Mouse (Mus musculus) frontal cortex, adult (tissue): ENCODE data around the gene Srsf2.

ENCODE experiments used
- ATAC-seq: cut with Nextera tagmentation; 2 replicates; pipeline ENCODE4 v1.9.2; 2017; ENCODE audit warnings: mild to moderate bottlenecking, moderate library complexity, mixed read lengths; ENCODE audit not compliant: low TSS enrichment

Srsf2 gene

DNA sequence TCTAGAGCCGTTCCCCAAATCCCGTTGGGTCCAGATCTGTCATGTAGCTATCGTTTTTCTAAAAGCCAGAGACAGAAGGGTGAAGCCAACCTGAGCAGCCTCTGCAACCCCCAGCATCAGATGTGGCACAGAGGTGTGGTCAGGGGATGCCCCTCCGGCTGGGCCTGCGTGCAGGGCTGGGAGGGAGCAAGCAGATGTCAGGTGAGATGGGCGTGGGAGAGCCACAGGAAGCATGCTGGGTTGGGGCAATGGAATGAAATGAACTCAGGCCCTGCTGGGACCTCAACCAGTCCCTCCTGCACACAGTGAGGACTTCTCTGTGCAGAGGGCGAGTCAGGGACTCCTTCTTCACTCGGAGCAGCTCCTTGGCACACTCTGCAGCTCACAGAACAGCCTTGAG, 43.4 kb downstream of the Srsf2 start:
- ATAC-seq: no peak

DNA sequence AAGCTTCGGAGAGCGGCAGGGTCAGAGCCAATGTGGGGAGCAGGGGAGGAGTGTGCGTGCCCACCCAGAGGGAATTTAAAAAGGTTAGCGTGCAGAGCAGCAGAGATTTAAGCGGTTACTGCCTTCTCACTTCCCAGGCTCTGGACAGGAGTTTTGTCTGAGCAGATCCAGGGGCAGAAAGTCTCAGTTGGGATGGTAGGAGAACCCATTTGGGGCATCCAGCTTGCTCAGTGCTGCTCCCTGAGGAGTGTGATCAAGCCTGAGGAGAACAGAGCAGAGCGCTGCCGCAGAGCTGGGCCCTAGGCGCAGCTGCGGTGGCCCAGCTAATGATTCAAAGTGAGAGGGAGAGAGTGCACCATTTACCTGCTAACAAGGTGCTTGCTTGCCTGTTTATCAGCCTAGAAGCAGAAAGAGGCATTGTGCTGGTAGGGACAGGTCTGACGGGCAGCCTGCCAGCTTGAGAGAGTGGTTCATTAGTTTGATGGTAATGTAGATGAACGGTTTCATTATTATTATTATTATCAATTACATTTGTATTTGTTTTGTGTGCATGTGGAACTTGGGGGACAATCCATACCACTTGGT, 44.0 kb downstream of the Srsf2 start:
- ATAC-seq: no peak

DNA sequence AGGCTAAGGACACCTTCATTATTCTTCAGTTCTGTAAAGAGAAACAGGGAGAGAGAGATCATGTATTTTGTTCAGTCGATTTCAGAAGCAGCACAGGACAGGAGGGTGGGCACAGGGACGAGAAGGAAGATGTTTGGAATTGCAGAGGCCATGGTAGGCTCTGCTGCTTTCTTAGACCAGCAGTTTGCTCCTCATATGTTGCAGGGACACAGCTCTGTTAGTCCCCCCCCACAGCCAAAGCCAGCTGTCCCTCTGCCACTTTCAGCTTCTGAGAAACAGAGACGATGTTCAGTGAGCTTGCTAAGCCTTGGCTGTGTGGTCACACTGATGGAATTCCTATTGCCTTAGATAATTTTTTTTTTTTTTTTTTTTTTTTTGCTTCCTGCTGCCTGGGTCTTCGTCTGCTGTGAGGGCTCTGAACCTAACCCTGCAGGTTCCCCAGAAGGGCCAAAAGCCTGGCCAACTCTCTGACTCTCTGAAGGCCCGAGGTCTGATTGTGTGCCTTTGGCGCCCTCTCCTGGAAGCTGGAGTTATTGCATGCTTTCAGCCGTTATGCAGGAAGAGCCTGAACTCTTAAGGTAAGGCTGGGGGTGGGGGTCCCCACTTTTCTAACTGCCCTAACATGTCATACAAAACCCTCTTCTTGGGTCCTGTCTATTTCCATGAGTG, 44.8 kb downstream of the Srsf2 start:
- ATAC-seq: 0 out of 2 replicates have a peak, but pooled peaks have one; percentile 28

DNA sequence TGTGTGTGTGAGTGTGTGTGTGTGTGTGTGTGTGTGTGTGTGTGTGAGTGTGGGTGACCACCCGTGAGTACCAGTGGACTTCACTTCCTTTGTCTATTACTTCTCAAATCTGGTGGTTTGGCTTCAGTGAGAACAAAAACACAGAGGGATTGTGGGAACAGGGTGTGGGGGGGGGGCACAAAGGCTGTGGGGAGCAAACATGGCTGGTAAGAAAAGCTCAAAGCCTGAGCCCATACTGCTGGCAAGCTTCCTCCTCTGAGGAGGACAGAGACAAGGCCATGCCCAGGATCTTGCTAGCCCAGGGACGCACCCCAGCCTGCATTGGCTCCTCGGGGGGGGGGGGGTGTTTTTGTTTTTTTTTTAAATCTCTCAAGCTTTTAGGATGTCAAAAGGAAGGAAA, 45.4 kb downstream of the Srsf2 start:
- no peak for ATAC-seq

DNA sequence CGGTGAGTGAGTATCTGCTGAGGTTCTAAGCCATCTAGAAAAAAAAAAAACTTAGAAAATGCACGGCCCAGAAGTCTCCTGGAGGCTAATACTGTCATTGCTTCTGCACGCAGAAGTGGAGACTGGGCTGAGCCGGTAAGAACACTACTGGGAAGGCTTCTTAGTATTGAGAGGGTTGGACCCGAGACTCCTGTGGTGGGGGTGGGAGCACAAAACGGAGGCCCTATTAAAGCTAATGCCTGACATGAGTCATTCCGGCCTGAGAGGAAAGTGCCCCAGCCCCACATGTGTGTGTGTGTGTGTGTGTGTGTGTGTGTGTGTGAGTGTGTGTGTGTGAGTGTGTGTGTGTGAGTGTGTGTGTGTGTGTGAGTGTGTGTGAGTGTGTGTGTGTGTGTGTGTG, 45.8 kb downstream of the Srsf2 start:
- ATAC-seq: no peak

DNA sequence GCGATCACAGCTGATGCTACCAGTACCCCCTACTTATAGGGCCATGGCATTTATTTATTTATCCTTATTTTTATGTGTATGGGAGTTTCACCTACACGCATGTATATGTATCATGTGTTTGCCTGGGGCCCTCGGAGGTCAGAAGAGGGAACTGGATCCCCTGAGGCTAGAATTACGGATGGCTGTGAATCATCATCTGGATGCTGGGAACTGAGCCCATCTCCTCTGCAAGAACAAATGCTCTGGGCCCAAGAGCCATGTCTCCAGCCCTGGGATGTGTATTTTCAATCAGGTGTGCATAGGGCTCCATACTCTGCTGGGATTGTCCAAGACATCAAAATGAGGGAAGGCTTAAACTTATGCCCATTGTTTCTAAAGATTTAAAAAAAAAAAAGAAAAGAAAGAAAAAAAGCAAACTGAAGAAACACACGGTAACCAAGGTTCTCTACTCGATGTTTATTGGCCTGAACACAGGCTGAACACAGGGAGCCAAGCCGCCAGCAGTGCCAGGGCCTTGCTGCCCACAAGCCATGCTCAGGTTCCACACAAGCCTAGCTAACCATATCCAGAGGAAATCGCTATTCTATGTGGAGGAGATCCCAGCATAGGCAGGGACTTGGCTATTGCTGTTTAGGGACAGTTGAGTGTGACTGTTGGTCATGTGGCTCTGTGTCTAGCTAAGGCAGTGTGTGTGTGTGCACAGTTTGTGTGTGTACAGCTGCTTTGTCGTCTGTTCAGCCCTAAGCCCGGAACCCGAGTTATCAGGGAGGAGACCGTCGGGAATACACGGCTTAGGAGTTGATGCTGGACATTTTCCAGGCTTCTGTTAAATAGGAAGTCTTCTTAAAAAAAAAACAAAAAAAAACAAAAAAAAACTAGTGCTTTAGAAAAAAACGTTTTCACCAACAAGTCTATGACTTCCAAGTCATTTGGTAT, 46.5 kb downstream of the Srsf2 start:
- no peak for ATAC-seq

DNA sequence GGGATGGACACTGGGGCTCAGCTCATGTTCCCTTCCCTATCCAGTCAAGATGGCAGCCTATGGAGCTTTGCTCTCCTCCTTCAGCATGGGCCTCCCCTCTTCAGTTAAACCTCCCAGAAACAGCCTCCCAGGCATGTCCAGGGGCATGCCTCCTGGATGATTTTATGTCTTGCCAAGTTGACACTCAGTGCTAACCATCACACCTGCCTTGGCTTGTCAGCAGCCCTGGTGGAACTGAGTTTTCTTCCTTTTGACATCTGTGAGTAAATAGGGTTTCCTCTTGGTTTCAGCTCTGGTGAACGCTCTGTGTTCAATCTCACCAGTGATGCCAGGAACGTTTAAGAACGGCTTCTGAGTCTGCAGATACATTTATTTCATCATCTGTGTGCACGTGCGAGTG, 50.2 kb downstream of the Srsf2 start:
- ATAC-seq: no peak

DNA sequence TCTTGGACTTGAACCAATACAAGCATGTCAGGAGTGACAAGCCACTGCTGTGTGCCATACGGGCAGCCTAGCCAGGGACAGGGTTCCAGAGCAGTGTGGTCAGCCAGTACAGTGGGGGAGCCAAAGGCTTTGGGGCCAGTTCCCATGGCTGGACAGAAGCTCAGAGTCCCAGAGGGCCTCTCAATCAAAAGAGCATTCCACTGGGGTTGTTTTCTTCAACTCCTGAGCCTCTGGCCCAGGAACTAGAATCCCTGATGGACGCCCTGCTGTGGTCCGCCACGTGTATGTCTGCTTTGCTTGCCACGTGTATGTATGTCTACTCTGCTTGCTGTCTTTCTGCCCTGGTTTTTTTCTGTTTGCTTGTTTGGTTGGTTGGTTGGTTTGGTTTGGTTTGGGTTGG, 51.8 kb downstream of the Srsf2 start:
- no peak for ATAC-seq
